Mouse (Mus musculus): ENCODE measurements around the gene Nucks1. TPM values are rescaled to one million over a fixed set of nuclear protein-coding genes. Genes with fewer than 3 reads are reported as not detected.

Gene Nucks1
- total and polyA plus RNA-seq, 3 experiments = 87.4 to 267 (median 96.9) TPM

DNA sequence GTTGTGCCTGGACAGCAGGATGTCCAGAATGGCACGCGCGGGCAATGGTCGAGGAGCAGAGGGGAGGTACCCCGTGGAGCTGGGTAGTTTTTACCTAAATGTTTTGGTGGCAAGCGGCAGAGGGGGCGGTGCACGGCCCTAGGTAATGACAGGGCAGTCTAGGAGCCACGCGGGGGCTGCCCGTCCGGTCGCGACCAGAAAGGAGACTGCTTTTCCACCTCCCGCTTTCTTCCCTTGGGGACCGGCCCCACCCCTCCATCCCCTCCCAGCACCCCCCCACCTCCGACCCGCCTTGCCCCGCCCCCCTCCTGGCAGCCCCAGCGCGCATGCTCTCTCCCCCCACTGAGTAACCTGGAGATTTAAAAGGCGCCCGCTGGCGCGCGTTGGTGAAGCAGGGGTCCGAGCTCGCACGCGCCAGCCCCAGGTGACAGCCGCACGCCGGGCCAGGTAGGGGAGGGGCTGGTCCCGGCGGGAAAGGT is 52.3 kb downstream of the Nucks1 start, which contains the start of gene Slc45a3:
TSS of gene Slc45a3 (plus strand) at position 362 of the 479 bp plus-strand sequence.
- Histone ChIP-seq H3K4me3 (replicated peaks in 1 of 3; ENCODE audit: low read depth in 2 of 3, low read length in 2 of 3, poor library complexity in 1 of 3) (peak within 1 kb of the TSS in 2 of 3 experiments; percentile 47 to 72), H3K79me2 (replicated peaks; ENCODE audit: control insufficient read depth, extremely low read depth, insufficient read depth, poor library complexity, severe bottlenecking) (no peaks in the 10 kb centered on the region), H3K36me3 (replicated peaks in 1 of 2; ENCODE audit: control insufficient read depth in 1 of 2, insufficient read depth in 1 of 2, low read length in 1 of 2) (no peaks in the 10 kb centered on the region), H3K27me3 (replicated peaks) (peaks cover 79% of the 10 kb centered on the region), H3K4me1 (ENCODE audit: control insufficient read depth in 1 of 2, insufficient read depth in 2 of 2) (peaks cover 4 to 7% of the 10 kb centered on the region in 2 experiments; a peak in 3 of 4 replicates), H3K27ac (ENCODE audit: insufficient read depth, low read depth) (no peak within 1 kb of the TSS), H3K4me2 (ENCODE audit: insufficient read depth, low read depth, poor library complexity, severe bottlenecking) (peak within 1 kb of the TSS; percentile 83), H3K9me3 (replicated peaks; ENCODE audit: low read length) (no peaks in the 10 kb centered on the region), H3K9ac (ENCODE audit: insufficient read depth, low read depth) (peak within 1 kb of the TSS; percentile 27)
- TF ChIP-seq RCOR1 (conservative IDR thresholded peaks at IDR 0.05; ENCODE audit: low read depth, low read length) (no peak), SIN3A (IDR thresholded peaks at IDR 0.05; ENCODE audit: low read length) (peak; percentile 43; the same call in 1 of the 2 replicates), NRF1 (IDR thresholded peaks at IDR 0.05; ENCODE audit: low read depth, low read length) (peak; percentile 68), MAFK (IDR thresholded peaks at IDR 0.05; ENCODE audit: insufficient replicate concordance, low read length) (no peak)
- in situ Hi-C loops (cut with MboI; ENCODE audit: low pct_ligation_motif_present, low pct_unique_long_range_greater_than_20kb, low sequenced_read_pairs) = no loop called here
- dilution Hi-C loops (cut with MboI; ENCODE audit: extremely low pct_ligation_motif_present, extremely low pct_unique_long_range_greater_than_20kb, low sequenced_read_pairs) = no loop called here
- no peak for DNase-seq (ENCODE audit: extremely low read depth)

GRCm38 (mm10) chr1:131963085-131963951 is 53.0 kb downstream of the Nucks1 start:
- TF ChIP-seq MYC (IDR thresholded peaks at IDR 0.05; ENCODE audit: low read depth, low read length) = no peak
- TF ChIP-seq E2F4 (IDR thresholded peaks at IDR 0.05; ENCODE audit: insufficient replicate concordance, low read depth, low read length) = no peak
- no peak for TF ChIP-seq IRF4 (IDR thresholded peaks at IDR 0.05; ENCODE audit: low read depth, low read length)
- peaks cover 83% of the 10 kb centered on the region for H3K27me3 ChIP-seq (replicated peaks)
- dilution Hi-C loops (cut with MboI; ENCODE audit: extremely low pct_ligation_motif_present, extremely low pct_unique_long_range_greater_than_20kb, low sequenced_read_pairs) = no loop called here
- peaks cover 0 to 3% of the 10 kb centered on the region in 2 experiments; a peak in 2 of 4 replicates for H3K4me1 ChIP-seq (ENCODE audit: control insufficient read depth in 1 of 2, insufficient read depth in 2 of 2)
- no peaks in the 10 kb centered on the region for H3K9me3 ChIP-seq (replicated peaks; ENCODE audit: low read length)
- H3K79me2 ChIP-seq (replicated peaks; ENCODE audit: control insufficient read depth, extremely low read depth, insufficient read depth, poor library complexity, severe bottlenecking) = no peaks in the 10 kb centered on the region
- peak overlapping the region; percentile 27 for H3K9ac ChIP-seq (ENCODE audit: insufficient read depth, low read depth)
- peak overlapping the region; percentile 83 for H3K4me2 ChIP-seq (ENCODE audit: insufficient read depth, low read depth, poor library complexity, severe bottlenecking)
- no peaks in the 10 kb centered on the region for H3K36me3 ChIP-seq (replicated peaks in 1 of 2; ENCODE audit: control insufficient read depth in 1 of 2, insufficient read depth in 1 of 2, low read length in 1 of 2)
- no peak for DNase-seq (ENCODE audit: extremely low read depth)
- H3K27ac ChIP-seq (ENCODE audit: insufficient read depth, low read depth) = no peak overlapping the region
- in situ Hi-C loops (cut with MboI; ENCODE audit: low pct_ligation_motif_present, low pct_unique_long_range_greater_than_20kb, low sequenced_read_pairs) = no loop called here
- peak overlapping the region in 2 of 3 experiments; percentile 47 to 72 for H3K4me3 ChIP-seq (replicated peaks in 1 of 3; ENCODE audit: low read depth in 2 of 3, low read length in 2 of 3, poor library complexity in 1 of 3)

- Histone ChIP-seq H3K4me3 (replicated peaks in 1 of 3; ENCODE audit: low read depth in 2 of 3, low read length in 2 of 3, poor library complexity in 1 of 3) (no peak overlapping the region), H3K27me3 (replicated peaks) (peaks cover 87% of the 10 kb centered on the region), H3K36me3 (replicated peaks in 1 of 2; ENCODE audit: control insufficient read depth in 1 of 2, insufficient read depth in 1 of 2, low read length in 1 of 2) (no peaks in the 10 kb centered on the region), H3K79me2 (replicated peaks; ENCODE audit: control insufficient read depth, extremely low read depth, insufficient read depth, poor library complexity, severe bottlenecking) (no peaks in the 10 kb centered on the region), H3K4me1 (ENCODE audit: control insufficient read depth in 1 of 2, insufficient read depth in 2 of 2) (peaks cover 0 to 3% of the 10 kb centered on the region in 2 experiments; a peak in 2 of 4 replicates), H3K9ac (ENCODE audit: insufficient read depth, low read depth) (no peak overlapping the region), H3K9me3 (replicated peaks; ENCODE audit: low read length) (no peaks in the 10 kb centered on the region), H3K27ac (ENCODE audit: insufficient read depth, low read depth) (no peak overlapping the region), H3K4me2 (ENCODE audit: insufficient read depth, low read depth, poor library complexity, severe bottlenecking) (no peak overlapping the region)
- TF ChIP-seq ZC3H11A (IDR thresholded peaks at IDR 0.05; ENCODE audit: low read depth, low read length) (no peak), GABPA (IDR thresholded peaks at IDR 0.05; ENCODE audit: insufficient replicate concordance, low read depth, low read length) (no peak), SMC3 (IDR thresholded peaks at IDR 0.05; ENCODE audit: low read depth, low read length) (no peak)
- in situ Hi-C loops (cut with MboI; ENCODE audit: low pct_ligation_motif_present, low pct_unique_long_range_greater_than_20kb, low sequenced_read_pairs) (no loop called here), dilution Hi-C loops (cut with MboI; ENCODE audit: extremely low pct_ligation_motif_present, extremely low pct_unique_long_range_greater_than_20kb, low sequenced_read_pairs) (no loop called here)
- no peak for DNase-seq (ENCODE audit: extremely low read depth)
Measured at GRCm38 (mm10) chr1:131964100-131964499, 53.8 kb downstream of the Nucks1 start.

All from CH12.LX (cell line).